Mouse (Mus musculus) heart, adult 2 months (tissue): ENCODE data around the gene Id1. TPM values are rescaled to one million over a fixed set of nuclear protein-coding genes. Genes with fewer than 3 reads are reported as not detected.

Experiments used
- DNase-seq, 2 experiments: peaks; one replicate each; pipeline ENCODE4 v3.0.0; 2021
- H3K27ac ChIP-seq: fragments of 200-600 bp; 2 replicates; pipeline ENCODE4 v1.8.1; 2022
- H3K27me3 ChIP-seq: fragments of 200-500 bp; 2 replicates; pipeline ENCODE4 v1.6.1; 2012; ENCODE audit warnings: mild to moderate bottlenecking, low read length, inconsistent platforms, mixed read lengths; ENCODE audit not compliant: control insufficient read depth, insufficient read depth
- H3K36me3 ChIP-seq: fragments of 200-500 bp; 2 replicates; pipeline ENCODE4 v1.6.1; 2012; ENCODE audit warnings: low read length, inconsistent platforms; ENCODE audit not compliant: control insufficient read depth, insufficient read depth
- H3K4me1 ChIP-seq: fragments of 200-500 bp; 2 replicates; pipeline ENCODE4 v1.6.1; 2011; ENCODE audit warnings: low read length; ENCODE audit not compliant: control insufficient read depth, insufficient read depth
- H3K4me3 ChIP-seq: fragments of 200-600 bp; 2 replicates; pipeline ENCODE4 v1.8.1; 2022
- H3K79me2 ChIP-seq: fragments of 200-500 bp; replicated peaks from 2 replicates; pipeline ENCODE4 v1.6.1; 2012; ENCODE audit warnings: mild to moderate bottlenecking, inconsistent platforms, low read length, moderate library complexity, mixed read lengths; ENCODE audit not compliant: control insufficient read depth, insufficient read depth
- H3K9ac ChIP-seq: fragments of 200-500 bp; 2 replicates; pipeline ENCODE4 v1.6.1; 2012; ENCODE audit warnings: low read depth, mild to moderate bottlenecking, control low read depth, inconsistent platforms, low read length, mixed read lengths
- CTCF ChIP-seq: fragments of 200-600 bp; IDR thresholded peaks from 2 replicates; pipeline ENCODE4 v1.8.1; 2022; ENCODE audit warnings: antibody characterized with exemption, mild to moderate bottlenecking, moderate library complexity
- EP300 ChIP-seq: fragments of 200-500 bp; IDR thresholded peaks from 2 replicates; pipeline ENCODE4 v1.6.1; 2011; ENCODE audit warnings: low read depth, low read length, control low read depth; ENCODE audit not compliant: insufficient read depth
- POLR2A ChIP-seq: fragments of 200-500 bp; IDR thresholded peaks from 2 replicates; pipeline ENCODE4 v1.6.1; 2011; ENCODE audit warnings: mild to moderate bottlenecking, low read depth, low read length, control low read depth; ENCODE audit not compliant: insufficient read depth
- WGBS: fragments of 180-500 bp; shearing (Covaris S2); methylation state at CpG from one replicate; pipeline ENCODE4 v1.1.7; 2018; 5-methylcytosine and 5-hydroxymethylcytosine counted together
- intact Hi-C: fragments of 180-260 bp; cut with DNase I; formaldehyde crosslinking; loops from one replicate; pipeline ENCODE4 v1.15.1; 2025
- polyA plus RNA-seq: library from polyadenylated mRNA; depleted of rRNA; stranded (reverse); fragments of >200 nt; gene quantifications from 2 replicates; pipeline ENCODE4 v1.2.3, GENCODE M21; 2012
- total RNA-seq, 2 experiments: library from RNA; stranded (reverse); gene quantifications; 2 replicates each; pipeline ENCODE4 v1.2.3; 2021

The Id1 gene
- total and polyA plus RNA-seq, 3 experiments, result 56.5 to 113 (median 59.8) TPM

GRCm38 (mm10) chr2:152742435-152742834 is 6.4 kb downstream of the Id1 start:
- Histone ChIP-seq H3K36me3 (no peaks in the 10 kb centered on the region; the same call in 1 of the 2 replicates), H3K9ac (peak overlapping the region; percentile 37; the same call in 1 of the 2 replicates), H3K4me1 (peaks cover 10% of the 10 kb centered on the region), H3K27me3 (no peaks in the 10 kb centered on the region), H3K27ac (peak overlapping the region; percentile 90), H3K79me2 (no peaks in the 10 kb centered on the region), H3K4me3 (no peak overlapping the region)
- DNase-seq, result peak; percentile 67 to 80
- intact Hi-C loops, result loop anchor here (1.0 to 2.0 kb wide), 2 partner anchors 24 to 46 kb away; no protein-coding TSS in a partner anchor
- WGBS, result 36% methylated on average over 10 of the region's 10 CpGs
- TF ChIP-seq EP300 (peak; percentile 73; the same call in 1 of the 2 replicates), CTCF (peak; percentile 69), POLR2A (no peak)

- H3K9ac ChIP-seq, result peak within 1 kb of the TSS; percentile 47
These were observed 18.1 kb downstream of the Id1 start, which contains the start of gene Cox4i2 for GRCm38 (mm10) chr2:152753944-152754711. TSS of gene Cox4i2 (plus strand) at chr2:152754173.

GRCm38 (mm10) chr2:152756474-152757393 is 20.7 kb downstream of the Id1 start:
- intact Hi-C loops, result no loop called here

More at GRCm38 (mm10) chr2:152753944-152754711, 18.1 kb downstream of the Id1 start, which contains the start of gene Cox4i2:
- DNase-seq, result peak; percentile 48 to 54
- H3K27ac ChIP-seq, result peak within 1 kb of the TSS; percentile 64
- TF ChIP-seq EP300 (no peak), POLR2A (peak; percentile 53)
- intact Hi-C loops, result no loop called here
- peaks cover 3% of the 10 kb centered on the region for H3K4me1 ChIP-seq
- H3K27me3 ChIP-seq, result no peaks in the 10 kb centered on the region
- H3K79me2 ChIP-seq, result no peaks in the 10 kb centered on the region
- H3K4me3 ChIP-seq, result peak within 1 kb of the TSS; percentile 24
- no peaks in the 10 kb centered on the region for H3K36me3 ChIP-seq
- 8% methylated on average over 30 of the region's 30 CpGs for WGBS

GRCm38 (mm10) chr2:152757478-152757877 is 21.4 kb downstream of the Id1 start:
- TF ChIP-seq POLR2A (no peak), CTCF (no peak), EP300 (no peak)
- Histone ChIP-seq H3K79me2 (no peaks in the 10 kb centered on the region), H3K27me3 (no peaks in the 10 kb centered on the region), H3K4me1 (peaks cover 3% of the 10 kb centered on the region), H3K9ac (no peak overlapping the region), H3K27ac (no peak overlapping the region), H3K36me3 (no peaks in the 10 kb centered on the region), H3K4me3 (no peak overlapping the region)
- DNase-seq, result no peak
- 29% methylated on average over 2 of the region's 2 CpGs for WGBS
- intact Hi-C loops, result no loop called here

More at GRCm38 (mm10) chr2:152756474-152757393, 20.7 kb downstream of the Id1 start:
- H3K4me3 ChIP-seq, result no peak overlapping the region
- no peak overlapping the region for H3K9ac ChIP-seq
- peaks cover 3% of the 10 kb centered on the region for H3K4me1 ChIP-seq
- no peak overlapping the region for H3K27ac ChIP-seq
- no peaks in the 10 kb centered on the region for H3K79me2 ChIP-seq
- DNase-seq, result no peak
- WGBS, result 70% methylated on average over 17 of the region's 17 CpGs
- TF ChIP-seq POLR2A (no peak), EP300 (no peak), CTCF (no peak)
- no peaks in the 10 kb centered on the region for H3K36me3 ChIP-seq
- H3K27me3 ChIP-seq, result no peaks in the 10 kb centered on the region

GRCm38 (mm10) chr2:152758351-152758750 is 22.3 kb downstream of the Id1 start:
- Histone ChIP-seq H3K27ac (no peak overlapping the region; the same call in 1 of the 2 replicates), H3K79me2 (no peaks in the 10 kb centered on the region), H3K9ac (no peak overlapping the region), H3K27me3 (no peaks in the 10 kb centered on the region), H3K4me1 (peaks cover 3% of the 10 kb centered on the region), H3K36me3 (no peaks in the 10 kb centered on the region), H3K4me3 (no peak overlapping the region)
- no peak for DNase-seq
- intact Hi-C loops, result no loop called here
- 28% methylated on average over 4 of the region's 4 CpGs for WGBS
- TF ChIP-seq CTCF, result no peak
- no peak for TF ChIP-seq EP300
- TF ChIP-seq POLR2A, result no peak
